Mouse (Mus musculus) lung, postnatal 0 days (tissue): ENCODE measurements around the gene Fscn2.

Source experiments
- CTCF ChIP-seq: IDR thresholded peaks from 2 replicates; pipeline ENCODE4 v1.5.1; 2016; ENCODE audit warnings: antibody characterized with exemption, mild to moderate bottlenecking
- EP300 ChIP-seq: IDR thresholded peaks from 2 replicates; pipeline ENCODE4 v1.6.1; 2016; ENCODE audit warnings: antibody characterized with exemption, mild to moderate bottlenecking, control low read depth

GRCm38 (mm10) chr11:120362891-120363290, 1.6 kb downstream of the Fscn2 start:
- TF ChIP-seq CTCF (no peak), EP300 (no peak)
